ENCODE assay signal across 9 mouse cellular contexts in genomic region chr4:152345120-152345889, GRCm38 (mm10). TPM values are rescaled to one million over a fixed set of nuclear protein-coding genes. Genes with fewer than 3 reads are reported as not detected.
DNase-seq lines count a peak whose midpoint lies in the region; TF ChIP-seq lines count a peak whose summit lies in the region.
"Had no signal": no experiment of that assay in that cellular context is flagged by ENCODE, and none has a peak within 500 bp of the region (broad histone marks: within the 10 kb centered on the region; RNA-seq: fewer than 3 reads in every experiment).

No protein-coding gene starts in this region.

- TF ChIP-seq CTCF in layer of hippocampus, adult 2 months (conservative IDR thresholded peaks at IDR 0.05): no peak

- DNase-seq in layer of hippocampus, adult 2 months (ENCODE audit: low spot score in 2 of 2): peak; percentile 64 to 70
- DNase-seq in layer of hippocampus, postnatal 14 days (ENCODE audit: low spot score in 2 of 2): no peak
- peak; percentile 73 for DNase-seq in adrenal gland, postnatal 10 days
- peak; percentile 40 for DNase-seq in heart, postnatal 4 days
- peak; percentile 71 to 79 for DNase-seq in lung, postnatal 4 days
- DNase-seq in spleen, postnatal 10 days (ENCODE audit: low spot score in 2 of 2): no peak
- DNase-seq in spleen, postnatal 36 days (ENCODE audit: low spot score in 2 of 2): no peak
- no peak for DNase-seq in cerebellum, adult 11-12 months

- H3K4me3 ChIP-seq in layer of hippocampus, adult 2 months: no peak overlapping the region; the same call in 1 of the 2 replicates
- H3K4me3 ChIP-seq: neural tube, embryonic 12.5 days had no signal

- H3K27ac ChIP-seq in layer of hippocampus, adult 2 months: peak overlapping the region; percentile 75
- H3K27ac ChIP-seq: neural tube, embryonic 12.5 days had no signal

RNA-seq across cellular contexts. Expression of gene Chd5, which starts 6.9 kb away (rescaled TPM):
- 100 to 1,000 TPM; 118 to 121 TPM for total RNA-seq in layer of hippocampus, adult 2 months (2021)
- 100 to 1,000 TPM; 140 to 154 TPM for total RNA-seq in layer of hippocampus, postnatal 14 days (2021)
- total RNA-seq in adrenal gland, postnatal 10 days (2021): 1 to 10 TPM; 8.8 TPM
- total RNA-seq in heart, postnatal 4 days (2021): under 1 TPM; 0.17 to 0.18 TPM

RNA-seq across cellular contexts. Expression of gene Rpl22, which starts 19.8 kb away (rescaled TPM):
- total RNA-seq in layer of hippocampus, adult 2 months (2021): 100 to 1,000 TPM; 186 to 202 TPM
- total RNA-seq in layer of hippocampus, postnatal 14 days (2021): 100 to 1,000 TPM; 227 to 233 TPM
- 100 to 1,000 TPM; 484 to 487 TPM for total RNA-seq in adrenal gland, postnatal 10 days (2021)
- total RNA-seq in heart, postnatal 4 days (2021): 100 to 1,000 TPM; 312 to 319 TPM

RNA-seq across cellular contexts. Expression of gene Rnf207, which starts 26.5 kb away (rescaled TPM):
- 1 to 10 TPM; 6.5 to 7.7 TPM for total RNA-seq in layer of hippocampus, adult 2 months (2021)
- 1 to 10 TPM; 2.6 to 6.0 TPM for total RNA-seq in layer of hippocampus, postnatal 14 days (2021)
- total RNA-seq in adrenal gland, postnatal 10 days (2021): under 1 TPM in 1 of 2 experiments, not detected in 1; 0.70 TPM
- 100 to 1,000 TPM; 105 to 116 TPM for total RNA-seq in heart, postnatal 4 days (2021)

RNA-seq across cellular contexts. Expression of gene Icmt, which starts 48.3 kb away (rescaled TPM):
- total RNA-seq in layer of hippocampus, adult 2 months (2021): 10 to 100 TPM; 42.3 to 43.0 TPM
- total RNA-seq in layer of hippocampus, postnatal 14 days (2021): 10 to 100 TPM; 33.8 to 34.6 TPM
- 10 to 100 TPM; 30.4 to 31.6 TPM for total RNA-seq in adrenal gland, postnatal 10 days (2021)
- 10 to 100 TPM; 32.1 to 33.3 TPM for total RNA-seq in heart, postnatal 4 days (2021)

RNA-seq across cellular contexts. Expression of gene Hes3, which starts 53.8 kb away (rescaled TPM):
- total RNA-seq in layer of hippocampus, adult 2 months (2021): not detected
- total RNA-seq in layer of hippocampus, postnatal 14 days (2021): not detected
- total RNA-seq in adrenal gland, postnatal 10 days (2021): not detected
- not detected for total RNA-seq in heart, postnatal 4 days (2021)

Comparison
In these comparisons a context has a peak if more than half of its experiments do, and no peak if none do; other contexts are left out.
1. DNase-seq: peak in layer of hippocampus, adult 2 months (2 of 2), adrenal gland, postnatal 10 days (single experiment), heart, postnatal 4 days (single experiment) and lung, postnatal 4 days (2 of 2); none in layer of hippocampus, postnatal 14 days (0 of 2), spleen, postnatal 10 days (0 of 2), spleen, postnatal 36 days (0 of 2) and cerebellum, adult 11-12 months (single experiment).
2. RNA of gene Chd5, which starts 6.9 kb away (total RNA-seq): 140 to 154 TPM in layer of hippocampus, postnatal 14 days and 118 to 121 TPM in layer of hippocampus, adult 2 months; 8.8 TPM in adrenal gland, postnatal 10 days and 0.17 to 0.18 TPM in heart, postnatal 4 days; every median in the first group is over 10 times any median in the second.
3. RNA of gene Rnf207, which starts 26.5 kb away (total RNA-seq): 105 to 116 TPM in heart, postnatal 4 days; 6.5 to 7.7 TPM in layer of hippocampus, adult 2 months, 2.6 to 6.0 TPM in layer of hippocampus, postnatal 14 days and 0.70 TPM in adrenal gland, postnatal 10 days; every median in the first group is over 10 times any median in the second.